Mouse (Mus musculus) A20 (cell line): ENCODE data around the gene Tmem213.
A peak's percentile ranks its signal among the peaks of the same experiment; 100 is the strongest.

Source experiments
- DNase-seq: peaks from one replicate; pipeline ENCODE4 v3.0.0-alpha.2; 2011; ENCODE audit warnings: low read depth, low spot score

Gene Tmem213

GRCm38 (mm10) chr6:38152305-38152704 is 43.2 kb downstream of the Tmem213 start:
- no peak for DNase-seq

DNA sequence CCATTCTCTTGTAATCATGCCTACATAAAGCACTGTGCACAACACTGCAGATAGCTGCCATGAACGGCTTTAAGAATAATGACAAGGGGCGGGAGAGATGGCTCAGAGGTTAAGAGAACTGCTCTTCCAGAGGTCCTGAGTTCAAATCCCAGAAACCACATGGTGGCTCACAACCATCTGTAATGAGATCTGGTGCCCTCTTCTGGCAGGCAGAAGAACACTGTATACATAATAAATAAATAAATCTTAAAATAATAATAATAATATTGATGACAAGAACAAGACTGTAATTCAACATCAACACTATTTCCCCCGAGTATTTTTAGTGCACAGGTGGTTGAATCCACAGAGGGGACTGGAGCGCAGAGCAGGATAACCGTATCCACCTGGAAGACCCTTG is 47.1 kb downstream of the Tmem213 start:
- DNase-seq, result no peak

- DNase-seq, result no peak
Observed at GRCm38 (mm10) chr6:38157925-38158324, 48.9 kb downstream of the Tmem213 start.

DNA sequence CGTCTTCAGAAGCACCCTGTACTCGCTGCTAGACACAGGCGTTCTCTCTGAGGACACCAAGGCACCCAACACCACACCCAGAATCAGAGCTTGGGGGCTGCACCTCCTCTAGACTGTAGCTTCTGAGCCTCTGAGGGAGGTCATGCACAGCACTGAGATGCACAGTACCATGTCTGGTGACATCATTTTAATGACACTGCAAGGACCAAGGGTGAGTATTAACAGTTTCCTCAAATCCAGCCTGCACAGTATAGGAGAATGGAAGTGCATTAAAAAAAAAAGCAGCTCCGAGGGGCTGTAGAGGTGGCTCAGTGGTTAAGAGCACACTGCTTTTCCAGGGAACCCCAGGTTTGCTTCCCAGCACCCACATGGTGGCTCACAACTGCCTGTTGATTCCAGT is 50.5 kb downstream of the Tmem213 start:
- no peak for DNase-seq

- DNase-seq, result peak; percentile 75
Observed at GRCm38 (mm10) chr6:38160102-38160501, 51.0 kb downstream of the Tmem213 start.

DNA sequence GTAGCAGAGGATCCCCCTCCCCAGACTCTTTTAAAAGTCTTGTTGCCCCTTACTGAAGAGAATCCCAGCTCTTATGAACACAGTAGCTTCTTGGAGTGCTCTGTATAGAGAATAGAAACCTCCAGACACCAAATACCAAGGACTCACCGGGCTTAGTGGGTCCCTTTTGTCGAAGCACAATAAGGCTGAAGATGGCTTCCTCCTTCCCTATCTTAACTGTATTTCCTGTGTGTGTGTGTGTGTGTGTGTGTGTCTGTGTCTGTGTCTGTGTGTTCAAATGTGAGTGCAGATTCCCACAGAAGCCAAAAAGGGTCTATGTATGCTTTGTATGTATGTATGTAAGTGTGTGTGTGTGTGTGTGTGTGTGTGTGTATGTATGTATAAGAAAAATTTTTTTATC is 51.5 kb downstream of the Tmem213 start:
- no peak for DNase-seq

GRCm38 (mm10) chr6:38162825-38163504 is 53.9 kb downstream of the Tmem213 start:
- DNase-seq, result no peak

- DNase-seq, result no peak
Observed at GRCm38 (mm10) chr6:38164705-38165104, 55.6 kb downstream of the Tmem213 start.

GRCm38 (mm10) chr6:38165385-38165784 is 56.3 kb downstream of the Tmem213 start:
- DNase-seq, result no peak
